In the genomic region with DNA sequence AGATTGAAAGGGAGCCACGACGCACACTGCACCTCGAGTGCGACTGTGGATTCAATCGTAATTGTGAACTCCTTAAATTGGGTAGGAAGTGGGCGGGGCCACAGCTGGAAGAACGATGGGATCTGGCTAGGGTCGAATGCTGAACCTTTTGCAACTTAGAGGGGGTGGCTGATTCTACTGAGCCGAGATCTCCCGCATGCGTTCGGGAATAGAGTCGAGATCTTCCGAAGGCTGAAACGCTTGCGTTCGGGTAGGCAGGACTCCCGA, we compare ENCODE assay signal across 8 mouse cellular contexts. TPM values are rescaled to one million over a fixed set of nuclear protein-coding genes. Genes with fewer than 3 reads are reported as not detected.
DNase-seq lines count a peak whose midpoint lies in the region; ATAC-seq and TF ChIP-seq lines count a peak whose summit lies in the region.

No protein-coding gene starts in this region.

- H3K9me3 ChIP-seq in hindbrain, embryonic 15.5 days = no peaks in the 10 kb centered on the region
- H3K9me3 ChIP-seq in midbrain, embryonic 15.5 days = no peaks in the 10 kb centered on the region

- peak overlapping the region; percentile 94 for H3K27ac ChIP-seq in layer of hippocampus, adult 2 months
- H3K27ac ChIP-seq in cortical plate, adult 2 months (ENCODE audit: insufficient read depth, low read length) = peak overlapping the region; percentile 7
- H3K27ac ChIP-seq in hindbrain, embryonic 15.5 days (replicated peaks) = peak overlapping the region; percentile 95
- H3K27ac ChIP-seq in midbrain, embryonic 15.5 days = peak overlapping the region; percentile 96

- DNase-seq in layer of hippocampus, adult 2 months (ENCODE audit: low spot score in 2 of 2) = no peak
- DNase-seq in layer of hippocampus, postnatal 14 days (ENCODE audit: low spot score in 2 of 2) = no peak
- DNase-seq in right cerebral cortex, postnatal 36 days (ENCODE audit: low spot score in 2 of 2) = no peak
- no peak for DNase-seq in left cerebral cortex, postnatal 4 days

- TF ChIP-seq POLR2A in cortical plate, adult 2 months (IDR thresholded peaks at IDR 0.05; ENCODE audit: extremely low read depth, insufficient read depth, low read length) = no peak

- intact Hi-C loops in left cerebral cortex, postnatal 4 days (cut with DNase I) = loop anchor here (10.0 kb wide), 1 partner anchor 451 kb away; no protein-coding TSS in a partner anchor

- peak overlapping the region; percentile 68 for H3K4me2 ChIP-seq in hindbrain, embryonic 15.5 days
- peak overlapping the region; percentile 85 for H3K4me2 ChIP-seq in midbrain, embryonic 15.5 days

- WGBS in hindbrain, embryonic 15.5 days = under 1% methylated on average over 18 of the region's 18 CpGs
- 0% methylated on average over 18 of the region's 18 CpGs for WGBS in midbrain, embryonic 15.5 days

- no peaks in the 10 kb centered on the region for H3K4me1 ChIP-seq in cortical plate, adult 2 months (ENCODE audit: control insufficient read depth, insufficient read depth, low read length)
- H3K4me1 ChIP-seq in hindbrain, embryonic 15.5 days (replicated peaks) = peaks cover 36% of the 10 kb centered on the region
- peaks cover 27% of the 10 kb centered on the region for H3K4me1 ChIP-seq in midbrain, embryonic 15.5 days

- no peak; the same call in 1 of the 2 replicates for ATAC-seq in hindbrain, embryonic 15.5 days (ENCODE audit: low FRiP score, low read depth)
- ATAC-seq in midbrain, embryonic 15.5 days (replicated peaks) = no peak; the same call in 1 of the 2 replicates
- ATAC-seq in megakaryocyte progenitor cell, adult 5-6 weeks (replicated peaks; ENCODE audit: poor library complexity) = no peak

- peak overlapping the region; percentile 96 for H3K4me3 ChIP-seq in layer of hippocampus, adult 2 months
- peak overlapping the region; percentile 53 for H3K4me3 ChIP-seq in cortical plate, adult 2 months (ENCODE audit: insufficient read depth, low read length)
- peak overlapping the region; percentile 85 for H3K4me3 ChIP-seq in hindbrain, embryonic 15.5 days
- peak overlapping the region; percentile 91 for H3K4me3 ChIP-seq in midbrain, embryonic 15.5 days

- H3K9ac ChIP-seq in hindbrain, embryonic 15.5 days = peak overlapping the region; percentile 94
- peak overlapping the region; percentile 96 for H3K9ac ChIP-seq in midbrain, embryonic 15.5 days

- TF ChIP-seq CTCF in layer of hippocampus, adult 2 months (conservative IDR thresholded peaks at IDR 0.05) = no peak
- TF ChIP-seq CTCF in cortical plate, adult 2 months (IDR thresholded peaks at IDR 0.05; ENCODE audit: extremely low read depth, insufficient read depth, low read length) = no peak

- peaks cover 26% of the 10 kb centered on the region for H3K36me3 ChIP-seq in hindbrain, embryonic 15.5 days
- H3K36me3 ChIP-seq in midbrain, embryonic 15.5 days (replicated peaks) = peaks cover 17% of the 10 kb centered on the region; the same call in 1 of the 2 replicates

- no peaks in the 10 kb centered on the region for H3K27me3 ChIP-seq in hindbrain, embryonic 15.5 days
- no peaks in the 10 kb centered on the region for H3K27me3 ChIP-seq in midbrain, embryonic 15.5 days (replicated peaks)

RNA-seq across cellular contexts. Expression of gene Mboat7, which starts 0.4 kb away (rescaled TPM):
- 100 to 1,000 TPM; 160 to 170 TPM for total RNA-seq in layer of hippocampus, adult 2 months (2021)
- 100 to 1,000 TPM; 121 to 124 TPM for total RNA-seq in layer of hippocampus, postnatal 14 days (2021)
- polyA plus RNA-seq in cortical plate, adult 2 months (2012; rRNA removed) = 155 and 156 TPM in 2 replicates
- polyA plus RNA-seq in hindbrain, embryonic 15.5 days (2015; fragmentation: Nextera tagmentation; extraction: Ambion mirVana) = 105 and 113 TPM in 2 replicates
- 103 and 110 TPM in 2 replicates for polyA plus RNA-seq in midbrain, embryonic 15.5 days (2015; fragmentation: Nextera tagmentation; extraction: Ambion mirVana)
- total RNA-seq in left cerebral cortex, postnatal 4 days (2021) = 100 to 1,000 TPM; 132 to 147 TPM
- total RNA-seq in megakaryocyte progenitor cell, adult 5-6 weeks (2015) = 49.1 and 51.4 TPM in 2 replicates
- total RNA-seq in megakaryocyte progenitor cell, adult 5-6 weeks (2017) = 19.0 and 27.6 TPM in 2 replicates

RNA-seq across cellular contexts. Expression of gene Tsen34, which starts 1.1 kb away (rescaled TPM):
- 10 to 100 TPM; 80.2 to 84.8 TPM for total RNA-seq in layer of hippocampus, adult 2 months (2021)
- 10 to 100 TPM; 70.0 to 74.8 TPM for total RNA-seq in layer of hippocampus, postnatal 14 days (2021)
- 88.4 and 94.9 TPM in 2 replicates for polyA plus RNA-seq in cortical plate, adult 2 months (2012; rRNA removed)
- 275 and 297 TPM in 2 replicates for polyA plus RNA-seq in hindbrain, embryonic 15.5 days (2015; fragmentation: Nextera tagmentation; extraction: Ambion mirVana)
- 301 and 329 TPM in 2 replicates for polyA plus RNA-seq in midbrain, embryonic 15.5 days (2015; fragmentation: Nextera tagmentation; extraction: Ambion mirVana)
- 100 to 1,000 TPM; 125 to 129 TPM for total RNA-seq in left cerebral cortex, postnatal 4 days (2021)
- total RNA-seq in megakaryocyte progenitor cell, adult 5-6 weeks (2015) = 15.0 and 19.4 TPM in 2 replicates
- 17.7 and 21.0 TPM in 2 replicates for total RNA-seq in megakaryocyte progenitor cell, adult 5-6 weeks (2017)

RNA-seq across cellular contexts. Expression of gene Rps9, which starts 10.1 kb away (rescaled TPM):
- total RNA-seq in layer of hippocampus, adult 2 months (2021) = 100 to 1,000 TPM; 387 to 404 TPM
- 100 to 1,000 TPM; 432 to 494 TPM for total RNA-seq in layer of hippocampus, postnatal 14 days (2021)
- 938 and 983 TPM in 2 replicates for polyA plus RNA-seq in cortical plate, adult 2 months (2012; rRNA removed)
- polyA plus RNA-seq in hindbrain, embryonic 15.5 days (2015; fragmentation: Nextera tagmentation; extraction: Ambion mirVana) = 691 and 766 TPM in 2 replicates
- 701 and 709 TPM in 2 replicates for polyA plus RNA-seq in midbrain, embryonic 15.5 days (2015; fragmentation: Nextera tagmentation; extraction: Ambion mirVana)
- total RNA-seq in left cerebral cortex, postnatal 4 days (2021) = 100 to 1,000 TPM; 693 to 718 TPM
- 1,732 and 1,826 TPM in 2 replicates for total RNA-seq in megakaryocyte progenitor cell, adult 5-6 weeks (2015)
- 1,590 and 1,738 TPM in 2 replicates for total RNA-seq in megakaryocyte progenitor cell, adult 5-6 weeks (2017)

RNA-seq across cellular contexts. Expression of gene Tmc4, which starts 16.4 kb away (rescaled TPM):
- 1 to 10 TPM; 4.3 to 9.7 TPM for total RNA-seq in layer of hippocampus, adult 2 months (2021)
- 1 to 10 TPM; 3.2 to 3.5 TPM for total RNA-seq in layer of hippocampus, postnatal 14 days (2021)
- polyA plus RNA-seq in cortical plate, adult 2 months (2012; rRNA removed) = 12.6 and 14.8 TPM in 2 replicates
- polyA plus RNA-seq in hindbrain, embryonic 15.5 days (2015; fragmentation: Nextera tagmentation; extraction: Ambion mirVana) = 5.0 and 5.2 TPM in 2 replicates
- polyA plus RNA-seq in midbrain, embryonic 15.5 days (2015; fragmentation: Nextera tagmentation; extraction: Ambion mirVana) = 6.2 and 6.7 TPM in 2 replicates
- total RNA-seq in left cerebral cortex, postnatal 4 days (2021) = 1 to 10 TPM; 7.5 to 8.3 TPM
- 4.4 and 8.4 TPM in 2 replicates for total RNA-seq in megakaryocyte progenitor cell, adult 5-6 weeks (2015)
- total RNA-seq in megakaryocyte progenitor cell, adult 5-6 weeks (2017) = 2.9 and 3.2 TPM in 2 replicates

RNA-seq across cellular contexts. Expression of gene Pirb, which starts 26.4 kb away (rescaled TPM):
- under 1 TPM in 1 of 2 experiments, not detected in 1; 0.36 TPM for total RNA-seq in layer of hippocampus, adult 2 months (2021)
- under 1 TPM; 0.12 to 0.32 TPM for total RNA-seq in layer of hippocampus, postnatal 14 days (2021)
- polyA plus RNA-seq in cortical plate, adult 2 months (2012; rRNA removed) = 0.38 and 0.40 TPM in 2 replicates
- 0.45 and 0.50 TPM in 2 replicates for polyA plus RNA-seq in hindbrain, embryonic 15.5 days (2015; fragmentation: Nextera tagmentation; extraction: Ambion mirVana)
- 0.33 and 0.43 TPM in 2 replicates for polyA plus RNA-seq in midbrain, embryonic 15.5 days (2015; fragmentation: Nextera tagmentation; extraction: Ambion mirVana)
- under 1 TPM; 0.22 to 0.34 TPM for total RNA-seq in left cerebral cortex, postnatal 4 days (2021)
- total RNA-seq in megakaryocyte progenitor cell, adult 5-6 weeks (2015) = 8.1 and 8.9 TPM in 2 replicates
- total RNA-seq in megakaryocyte progenitor cell, adult 5-6 weeks (2017) = 4.5 and 4.7 TPM in 2 replicates

Comparison
In these comparisons a context has a peak if more than half of its experiments do, and no peak if none do; other contexts are left out.
1. H3K27ac ChIP-seq: peak in every context shown above with its lines; median percentile 96 in midbrain, embryonic 15.5 days; 95 in hindbrain, embryonic 15.5 days; 94 in layer of hippocampus, adult 2 months; 7 in cortical plate, adult 2 months.